Mouse (Mus musculus) pancreas, adult 10 weeks (tissue): Measurements from ENCODE around the gene Defb26. TPM values are rescaled to one million over a fixed set of nuclear protein-coding genes. Genes with fewer than 3 reads are reported as not detected.

Experiments
- polyA plus RNA-seq: library from polyadenylated mRNA; stranded (reverse); fragments of 350-450 nt; fragmentation: Illumina TruSeq; extraction: RNeasy Lipid Tissue Mini Kit (QIAGEN cat#74804); gene quantifications from one replicate; pipeline ENCODE4 v1.2.3, GENCODE M21; 2015; ENCODE audit warnings: low read depth, low replicate concordance; ENCODE audit not compliant: insufficient read depth

Defb26 gene
- not detected for polyA plus RNA-seq

GRCm38 (mm10) chr2:152511592-152511991, at the start of gene Defb26:
Gene Defb26 (minus strand): TSS chr2:152511692.

GRCm38 (mm10) chr2:152539944-152540710, 28.6 kb upstream of the Defb26 start, which contains the start of gene Defb29:
Gene Defb29 (minus strand): TSS chr2:152540098.

GRCm38 (mm10) chr2:152517981-152518380, 6.5 kb upstream of the Defb26 start, which contains the start of gene Defb28:
Gene Defb28 (plus strand): TSS chr2:152518255.

GRCm38 (mm10) chr2:152490038-152490437, 21.5 kb downstream of the Defb26 start, which contains the start of gene Defb22:
Gene Defb22 (minus strand): TSS chr2:152490138.

GRCm38 (mm10) chr2:152476763-152477162, 34.7 kb downstream of the Defb26 start, which contains the start of gene Defb20:
Gene Defb20 (plus strand): TSS chr2:152477063.

GRCm38 (mm10) chr2:152464570-152465150, 46.8 kb downstream of the Defb26 start, which contains the start of gene Defb23:
Gene Defb23 (minus strand): TSS chr2:152464620.

Other genes starting within 250 kb of the Defb26 start
- gene Tbc1d20, start 217.9 kb downstream of the Defb26 start, polyA plus RNA-seq, result 11.9 TPM
- 29.0 TPM for gene Rbck1, start 179.0 kb downstream of the Defb26 start, polyA plus RNA-seq
- gene Trib3, start 167.7 kb downstream of the Defb26 start, polyA plus RNA-seq, result 2.0 TPM
- not detected for gene Nrsn2, start 135.1 kb downstream of the Defb26 start, polyA plus RNA-seq
- 1.8 TPM for gene Sox12, start 113.6 kb downstream of the Defb26 start, polyA plus RNA-seq
- 1.1 TPM for gene Zcchc3, start 96.7 kb downstream of the Defb26 start, polyA plus RNA-seq
- gene 6820408C15Rik, start 96.1 kb downstream of the Defb26 start, polyA plus RNA-seq, result not detected
- not detected for gene Defb23, start 47.1 kb downstream of the Defb26 start, polyA plus RNA-seq
- not detected for gene Defb20, start 34.6 kb downstream of the Defb26 start, polyA plus RNA-seq
- not detected for gene Defb22, start 21.6 kb downstream of the Defb26 start, polyA plus RNA-seq
- gene Defb28, start 6.6 kb upstream of the Defb26 start, polyA plus RNA-seq, result not detected
- not detected for gene Defb29, start 28.4 kb upstream of the Defb26 start, polyA plus RNA-seq
- not detected for gene Gm17416, start 57.6 kb upstream of the Defb26 start, polyA plus RNA-seq
- gene Defb21, start 61.1 kb upstream of the Defb26 start, polyA plus RNA-seq, result not detected
- gene Defb19, start 68.6 kb upstream of the Defb26 start, polyA plus RNA-seq, result not detected
- gene Defb45, start 87.7 kb upstream of the Defb26 start, polyA plus RNA-seq, result not detected
- gene Defb36, start 92.6 kb upstream of the Defb26 start, polyA plus RNA-seq, result not detected
- not detected for gene Defb25, start 111.4 kb upstream of the Defb26 start, polyA plus RNA-seq
- 3.5 TPM for gene Rem1, start 115.3 kb upstream of the Defb26 start, polyA plus RNA-seq
- gene H13, start 157.8 kb upstream of the Defb26 start, polyA plus RNA-seq, result 32.3 TPM
- gene Mcts2, start 175.3 kb upstream of the Defb26 start, polyA plus RNA-seq, result 4.3 TPM
- gene Id1, start 224.6 kb upstream of the Defb26 start, polyA plus RNA-seq, result 35.6 TPM
- gene Cox4i2, start 242.5 kb upstream of the Defb26 start, polyA plus RNA-seq, result not detected